Mouse (Mus musculus) limb, embryonic 14.5 days (tissue): ENCODE measurements around the gene Erv3. TPM values are rescaled to one million over a fixed set of nuclear protein-coding genes. Genes with fewer than 3 reads are reported as not detected.

Experiments used
- ATAC-seq: fragments of 200-750 bp; cut with Nextera tagmentation; 2 replicates; pipeline ENCODE4 v1.8.0; 2017; ENCODE audit warnings: low read depth, moderate number of reproducible peaks, moderate TSS enrichment; ENCODE audit not compliant: low FRiP score
- DNase-seq: peaks from one replicate; pipeline ENCODE4 v3.0.0-alpha.2; 2015; ENCODE audit warnings: low spot score
- H3K27ac ChIP-seq: fragments of 300-500 bp; sonication (generic); replicated peaks from 2 replicates; pipeline ENCODE4 v1.5.1; 2014; ENCODE audit warnings: low read depth, mild to moderate bottlenecking, low read length, moderate library complexity, mixed read lengths
- H3K27me3 ChIP-seq: fragments of 300-500 bp; sonication (generic); 2 replicates; pipeline ENCODE4 v1.6.1; 2014; ENCODE audit warnings: low read length, mixed read lengths; ENCODE audit not compliant: control insufficient read depth, insufficient read depth
- H3K36me3 ChIP-seq: fragments of 300-500 bp; sonication (generic); 2 replicates; pipeline ENCODE4 v1.6.1; 2014; ENCODE audit warnings: mild to moderate bottlenecking, low read length, moderate library complexity, mixed read lengths; ENCODE audit not compliant: control insufficient read depth, insufficient read depth
- H3K4me1 ChIP-seq: fragments of 300-500 bp; sonication (generic); 2 replicates; pipeline ENCODE4 v1.6.1; 2014; ENCODE audit warnings: antibody characterized with exemption, low read length, mixed read lengths; ENCODE audit not compliant: control insufficient read depth, insufficient read depth
- H3K4me2 ChIP-seq: fragments of 300-500 bp; sonication (generic); replicated peaks from 2 replicates; pipeline ENCODE4 v1.6.1; 2014; ENCODE audit warnings: low read depth, mild to moderate bottlenecking, low read length, moderate library complexity; ENCODE audit not compliant: severe bottlenecking
- H3K4me3 ChIP-seq: fragments of 300-500 bp; sonication (generic); replicated peaks from 2 replicates; pipeline ENCODE4 v1.5.1; 2014; ENCODE audit warnings: low read length
- H3K9ac ChIP-seq: fragments of 300-500 bp; sonication (generic); 2 replicates; pipeline ENCODE4 v1.6.1; 2014; ENCODE audit warnings: mild to moderate bottlenecking, low read depth, low read length, moderate library complexity; ENCODE audit not compliant: severe bottlenecking
- H3K9me3 ChIP-seq: fragments of 300-500 bp; sonication (generic); 2 replicates; pipeline ENCODE4 v1.6.1; 2016; ENCODE audit warnings: low read length; ENCODE audit not compliant: control insufficient read depth
- POLR2A ChIP-seq: fragments of 200-500 bp; IDR thresholded peaks from 2 replicates; pipeline ENCODE4 v1.8.0; 2012; ENCODE audit warnings: inconsistent platforms, mild to moderate bottlenecking, moderate library complexity, borderline replicate concordance; ENCODE audit not compliant: insufficient read depth, insufficient read length; ENCODE audit errors: extremely low read depth
- WGBS: fragments of 180-500 bp; shearing (Covaris S2); extraction: QIAGEN DNeasy Blood & Tissue Kit; methylation state at CpG from one replicate; pipeline ENCODE4 v1.1.7; 2014; 5-methylcytosine and 5-hydroxymethylcytosine counted together
- polyA plus RNA-seq, 2 experiments: library from polyadenylated mRNA; depleted of rRNA in 1 of 2; stranded (reverse) in 1 of 2; unstranded in 1 of 2; fragments of >200 nt; fragmentation: Nextera tagmentation in 1 of 2; extraction: Ambion mirVana in 1 of 2; gene quantifications; 2 replicates each; pipeline versions ENCODE4 v1.2.1 to v1.2.3; 2012 to 2014

The Erv3 gene
- polyA plus RNA-seq, 2 experiments = 0.25 TPM; not detected in 1

- 83% methylated on average over 4 of the region's 4 CpGs for whole genome bisulfite sequencing
- TF ChIP-seq POLR2A = no peak
- ATAC-seq = no peak
Observed at GRCm38 (mm10) chr2:131827026-131827687, 32.4 kb downstream of the Erv3 start.

GRCm38 (mm10) chr2:131825498-131825897 is 34.0 kb downstream of the Erv3 start:
- TF ChIP-seq POLR2A = no peak
- H3K4me2 ChIP-seq = no peak overlapping the region
- no peaks in the 10 kb centered on the region for H3K27me3 ChIP-seq
- no peak overlapping the region for H3K4me3 ChIP-seq
- DNase-seq (no peak), ATAC-seq (no peak)
- H3K9me3 ChIP-seq = no peaks in the 10 kb centered on the region
- H3K9ac ChIP-seq = no peak overlapping the region
- no peaks in the 10 kb centered on the region for H3K36me3 ChIP-seq
- H3K27ac ChIP-seq = no peak overlapping the region
- WGBS = 59% methylated on average over 2 of the region's 2 CpGs
- no peaks in the 10 kb centered on the region for H3K4me1 ChIP-seq

More at GRCm38 (mm10) chr2:131827026-131827687, 32.4 kb downstream of the Erv3 start:
- Histone ChIP-seq H3K9me3 (no peaks in the 10 kb centered on the region), H3K4me1 (no peaks in the 10 kb centered on the region), H3K9ac (no peak overlapping the region), H3K27ac (no peak overlapping the region), H3K4me2 (no peak overlapping the region), H3K4me3 (no peak overlapping the region), H3K27me3 (no peaks in the 10 kb centered on the region), H3K36me3 (no peaks in the 10 kb centered on the region)
- DNase-seq = no peak

GRCm38 (mm10) chr2:131823931-131824330 is 35.6 kb downstream of the Erv3 start:
- no peak overlapping the region for H3K4me3 ChIP-seq
- H3K27ac ChIP-seq = no peak overlapping the region
- H3K36me3 ChIP-seq = no peaks in the 10 kb centered on the region
- no peak overlapping the region for H3K4me2 ChIP-seq
- no peaks in the 10 kb centered on the region for H3K9me3 ChIP-seq
- no peak for DNase-seq
- WGBS = 24% methylated on average over 2 of the region's 2 CpGs
- no peaks in the 10 kb centered on the region for H3K4me1 ChIP-seq
- H3K9ac ChIP-seq = no peak overlapping the region
- no peak for TF ChIP-seq POLR2A
- ATAC-seq = no peak
- no peaks in the 10 kb centered on the region for H3K27me3 ChIP-seq

GRCm38 (mm10) chr2:131822492-131822891 is 37.1 kb downstream of the Erv3 start:
- H3K9me3 ChIP-seq = no peaks in the 10 kb centered on the region
- ATAC-seq (no peak), DNase-seq (no peak)
- no peaks in the 10 kb centered on the region for H3K27me3 ChIP-seq
- no peak for TF ChIP-seq POLR2A
- no peaks in the 10 kb centered on the region for H3K36me3 ChIP-seq
- no peak overlapping the region for H3K9ac ChIP-seq
- no peak overlapping the region for H3K27ac ChIP-seq
- no peak overlapping the region for H3K4me3 ChIP-seq
- no peaks in the 10 kb centered on the region for H3K4me1 ChIP-seq
- H3K4me2 ChIP-seq = no peak overlapping the region
- 76% methylated on average over 3 of the region's 3 CpGs for WGBS

GRCm38 (mm10) chr2:131821708-131821990 is 37.9 kb downstream of the Erv3 start:
- 69% methylated on average over 3 of the region's 3 CpGs for WGBS
- no peak for ATAC-seq
- Histone ChIP-seq H3K4me1 (no peaks in the 10 kb centered on the region), H3K4me3 (no peak overlapping the region), H3K27ac (no peak overlapping the region), H3K4me2 (no peak overlapping the region), H3K9me3 (no peaks in the 10 kb centered on the region), H3K9ac (no peak overlapping the region), H3K27me3 (no peaks in the 10 kb centered on the region), H3K36me3 (no peaks in the 10 kb centered on the region)
- TF ChIP-seq POLR2A = no peak
- DNase-seq = no peak
